Mouse (Mus musculus) right cerebral cortex, postnatal 4 days (tissue): ENCODE results near the gene Krt82.

Experiments used
- DNase-seq: peaks from one replicate; pipeline ENCODE4 v3.0.0-alpha.2; 2022

Krt82 gene

GRCm38 (mm10) chr15:101508247-101508646 is 42.2 kb downstream of the Krt82 start:
- no peak for DNase-seq

GRCm38 (mm10) chr15:101506896-101507758 is 43.3 kb downstream of the Krt82 start:
- DNase-seq: no peak

- DNase-seq: no peak
Measured at GRCm38 (mm10) chr15:101497181-101497580, 53.3 kb downstream of the Krt82 start.

- no peak for DNase-seq
Measured at GRCm38 (mm10) chr15:101495266-101495665, 55.2 kb downstream of the Krt82 start.

GRCm38 (mm10) chr15:101494203-101494602 is 56.3 kb downstream of the Krt82 start:
- DNase-seq: no peak

- DNase-seq: no peak
Measured at GRCm38 (mm10) chr15:101493713-101494112, 56.8 kb downstream of the Krt82 start.

GRCm38 (mm10) chr15:101492718-101493117 is 57.7 kb downstream of the Krt82 start:
- DNase-seq: no peak

- DNase-seq: no peak
Measured at GRCm38 (mm10) chr15:101491431-101491830, 59.0 kb downstream of the Krt82 start, which contains the start of gene Krt83. Gene Krt83, minus strand, starts transcription at chr15:101491512.
